Mouse (Mus musculus) limb, embryonic 14.5 days (tissue): ENCODE data around the gene Rorb. TPM values are rescaled to one million over a fixed set of nuclear protein-coding genes. Genes with fewer than 3 reads are reported as not detected.

Source experiments
- ATAC-seq: fragments of 200-750 bp; cut with Nextera tagmentation; 2 replicates; pipeline ENCODE4 v1.8.0; 2017; ENCODE audit warnings: low read depth, moderate number of reproducible peaks, moderate TSS enrichment; ENCODE audit not compliant: low FRiP score
- DNase-seq: peaks from one replicate; pipeline ENCODE4 v3.0.0-alpha.2; 2015; ENCODE audit warnings: low spot score
- H3K27ac ChIP-seq: fragments of 300-500 bp; sonication (generic); replicated peaks from 2 replicates; pipeline ENCODE4 v1.5.1; 2014; ENCODE audit warnings: low read depth, mild to moderate bottlenecking, low read length, moderate library complexity, mixed read lengths
- H3K27me3 ChIP-seq: fragments of 300-500 bp; sonication (generic); 2 replicates; pipeline ENCODE4 v1.6.1; 2014; ENCODE audit warnings: low read length, mixed read lengths; ENCODE audit not compliant: control insufficient read depth, insufficient read depth
- H3K36me3 ChIP-seq: fragments of 300-500 bp; sonication (generic); 2 replicates; pipeline ENCODE4 v1.6.1; 2014; ENCODE audit warnings: mild to moderate bottlenecking, low read length, moderate library complexity, mixed read lengths; ENCODE audit not compliant: control insufficient read depth, insufficient read depth
- H3K4me1 ChIP-seq: fragments of 300-500 bp; sonication (generic); 2 replicates; pipeline ENCODE4 v1.6.1; 2014; ENCODE audit warnings: antibody characterized with exemption, low read length, mixed read lengths; ENCODE audit not compliant: control insufficient read depth, insufficient read depth
- H3K4me2 ChIP-seq: fragments of 300-500 bp; sonication (generic); replicated peaks from 2 replicates; pipeline ENCODE4 v1.6.1; 2014; ENCODE audit warnings: low read depth, mild to moderate bottlenecking, low read length, moderate library complexity; ENCODE audit not compliant: severe bottlenecking
- H3K4me3 ChIP-seq: fragments of 300-500 bp; sonication (generic); replicated peaks from 2 replicates; pipeline ENCODE4 v1.5.1; 2014; ENCODE audit warnings: low read length
- H3K9ac ChIP-seq: fragments of 300-500 bp; sonication (generic); 2 replicates; pipeline ENCODE4 v1.6.1; 2014; ENCODE audit warnings: mild to moderate bottlenecking, low read depth, low read length, moderate library complexity; ENCODE audit not compliant: severe bottlenecking
- H3K9me3 ChIP-seq: fragments of 300-500 bp; sonication (generic); 2 replicates; pipeline ENCODE4 v1.6.1; 2016; ENCODE audit warnings: low read length; ENCODE audit not compliant: control insufficient read depth
- POLR2A ChIP-seq: fragments of 200-500 bp; IDR thresholded peaks from 2 replicates; pipeline ENCODE4 v1.8.0; 2012; ENCODE audit warnings: inconsistent platforms, mild to moderate bottlenecking, moderate library complexity, borderline replicate concordance; ENCODE audit not compliant: insufficient read depth, insufficient read length; ENCODE audit errors: extremely low read depth
- WGBS: fragments of 180-500 bp; shearing (Covaris S2); extraction: QIAGEN DNeasy Blood & Tissue Kit; methylation state at CpG from one replicate; pipeline ENCODE4 v1.1.7; 2014; 5-methylcytosine and 5-hydroxymethylcytosine counted together
- polyA plus RNA-seq, 2 experiments: library from polyadenylated mRNA; depleted of rRNA in 1 of 2; stranded (reverse) in 1 of 2; unstranded in 1 of 2; fragments of >200 nt; fragmentation: Nextera tagmentation in 1 of 2; extraction: Ambion mirVana in 1 of 2; gene quantifications; 2 replicates each; pipeline versions ENCODE4 v1.2.1 to v1.2.3; 2012 to 2014

Rorb gene
- polyA plus RNA-seq, 2 experiments, result 0.08 to 0.25 TPM

DNA sequence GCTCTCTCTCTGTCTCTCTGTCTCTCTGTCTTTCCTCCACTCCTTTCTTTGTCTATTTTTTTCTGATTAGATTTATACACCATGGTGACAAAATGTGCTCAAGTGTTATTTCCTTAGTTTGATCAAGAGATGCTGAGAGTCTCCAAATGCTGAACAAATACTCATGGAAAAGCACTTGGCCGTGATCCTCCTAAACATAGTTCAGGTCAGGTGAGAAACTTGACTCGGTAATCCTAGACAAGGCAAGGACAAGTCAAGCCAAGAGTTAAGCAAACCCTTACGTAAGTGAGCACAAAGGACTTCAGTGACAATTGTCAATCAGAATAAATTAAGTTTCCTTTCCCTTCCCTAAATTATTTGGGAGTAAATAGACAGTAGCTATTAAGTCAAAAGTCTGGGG, 158.2 kb downstream of the Rorb start:
- no peaks in the 10 kb centered on the region for H3K36me3 ChIP-seq
- no peak for TF ChIP-seq POLR2A
- no peaks in the 10 kb centered on the region for H3K4me1 ChIP-seq
- H3K27ac ChIP-seq, result no peak overlapping the region
- H3K9me3 ChIP-seq, result no peaks in the 10 kb centered on the region
- no peak for DNase-seq
- H3K27me3 ChIP-seq, result no peaks in the 10 kb centered on the region
- no peak for ATAC-seq
- H3K4me2 ChIP-seq, result no peak overlapping the region
- no peak overlapping the region for H3K9ac ChIP-seq
- H3K4me3 ChIP-seq, result no peak overlapping the region
- WGBS, result 89% methylated on average over 3 of the region's 3 CpGs

DNA sequence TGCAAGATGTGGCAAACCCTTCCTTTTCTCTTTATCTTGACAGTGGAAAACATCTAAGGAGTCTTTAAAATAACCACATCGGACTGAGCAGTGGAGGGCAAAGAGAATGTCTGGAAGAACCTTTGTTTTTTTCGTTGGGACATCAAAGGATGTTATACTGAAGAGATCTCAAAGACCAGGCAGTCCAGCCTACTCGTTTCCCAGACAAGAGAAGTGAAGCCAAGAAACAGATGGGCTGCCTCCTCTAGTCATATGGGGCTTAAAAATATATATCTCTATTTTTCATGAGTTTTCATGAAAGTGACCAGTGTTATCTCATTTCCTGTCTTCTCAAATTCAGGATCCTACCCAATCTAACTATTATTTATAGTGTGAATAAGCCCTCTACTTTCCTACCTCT, 163.8 kb downstream of the Rorb start:
- no peak overlapping the region for H3K9ac ChIP-seq
- H3K4me1 ChIP-seq, result no peaks in the 10 kb centered on the region
- no peak overlapping the region for H3K27ac ChIP-seq
- no peak for TF ChIP-seq POLR2A
- no peak for DNase-seq
- H3K4me3 ChIP-seq, result no peak overlapping the region
- H3K27me3 ChIP-seq, result no peaks in the 10 kb centered on the region
- no peaks in the 10 kb centered on the region for H3K9me3 ChIP-seq
- no peak for ATAC-seq
- WGBS, result 67% methylated on average over 3 of the region's 3 CpGs
- H3K4me2 ChIP-seq, result no peak overlapping the region
- no peaks in the 10 kb centered on the region for H3K36me3 ChIP-seq

DNA sequence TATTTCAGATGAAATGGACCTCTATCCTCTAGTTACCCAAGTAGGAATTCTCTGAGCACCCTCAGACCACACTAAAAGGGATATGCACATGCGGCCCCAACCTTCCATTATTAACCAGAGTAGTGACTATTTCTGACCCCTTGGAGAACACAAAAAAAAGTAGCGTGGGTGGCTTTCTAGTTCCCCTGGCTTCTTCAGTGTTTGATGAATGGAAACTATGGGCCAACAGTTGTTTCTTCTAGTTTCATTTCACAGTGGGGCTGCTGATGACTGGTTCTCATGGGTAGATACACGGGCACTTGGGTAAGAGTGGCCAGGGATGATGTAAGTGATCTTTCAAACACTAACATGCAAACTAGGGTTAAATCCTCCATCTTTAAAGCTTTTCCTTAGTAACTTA, 165.7 kb downstream of the Rorb start:
- H3K27me3 ChIP-seq, result no peaks in the 10 kb centered on the region
- no peak overlapping the region for H3K27ac ChIP-seq
- H3K4me1 ChIP-seq, result no peaks in the 10 kb centered on the region
- ATAC-seq (no peak), DNase-seq (no peak)
- no peak overlapping the region for H3K4me2 ChIP-seq
- TF ChIP-seq POLR2A, result no peak
- no peak overlapping the region for H3K9ac ChIP-seq
- H3K9me3 ChIP-seq, result no peaks in the 10 kb centered on the region
- WGBS, result 86% methylated on average over 3 of the region's 3 CpGs
- H3K36me3 ChIP-seq, result no peaks in the 10 kb centered on the region
- no peak overlapping the region for H3K4me3 ChIP-seq

DNA sequence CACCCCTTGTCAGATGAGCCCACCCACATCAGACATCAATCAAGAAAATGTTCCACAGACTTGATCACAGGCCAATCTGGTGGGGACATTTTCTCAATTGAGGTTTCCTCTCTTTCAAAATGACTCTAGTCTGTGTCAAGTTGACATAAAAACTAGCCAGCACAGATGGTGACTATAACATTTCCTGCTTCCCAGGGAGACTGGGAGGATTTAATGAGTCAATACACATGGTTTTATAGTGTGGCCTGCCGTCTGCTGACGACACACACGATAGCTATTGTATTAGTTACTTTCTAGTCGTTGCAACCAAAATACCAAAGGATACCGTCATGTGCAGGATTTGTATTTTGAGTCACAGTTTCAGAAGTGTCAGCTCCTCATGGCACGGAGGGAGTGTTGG, 169.6 kb downstream of the Rorb start:
- Histone ChIP-seq H3K4me3 (no peak overlapping the region), H3K4me1 (no peaks in the 10 kb centered on the region), H3K4me2 (no peak overlapping the region), H3K27me3 (no peaks in the 10 kb centered on the region), H3K9me3 (no peaks in the 10 kb centered on the region), H3K36me3 (no peaks in the 10 kb centered on the region), H3K27ac (no peak overlapping the region), H3K9ac (no peak overlapping the region)
- WGBS, result 52% methylated on average over 6 of the region's 6 CpGs
- no peak for TF ChIP-seq POLR2A
- no peak for DNase-seq
- ATAC-seq, result no peak

DNA sequence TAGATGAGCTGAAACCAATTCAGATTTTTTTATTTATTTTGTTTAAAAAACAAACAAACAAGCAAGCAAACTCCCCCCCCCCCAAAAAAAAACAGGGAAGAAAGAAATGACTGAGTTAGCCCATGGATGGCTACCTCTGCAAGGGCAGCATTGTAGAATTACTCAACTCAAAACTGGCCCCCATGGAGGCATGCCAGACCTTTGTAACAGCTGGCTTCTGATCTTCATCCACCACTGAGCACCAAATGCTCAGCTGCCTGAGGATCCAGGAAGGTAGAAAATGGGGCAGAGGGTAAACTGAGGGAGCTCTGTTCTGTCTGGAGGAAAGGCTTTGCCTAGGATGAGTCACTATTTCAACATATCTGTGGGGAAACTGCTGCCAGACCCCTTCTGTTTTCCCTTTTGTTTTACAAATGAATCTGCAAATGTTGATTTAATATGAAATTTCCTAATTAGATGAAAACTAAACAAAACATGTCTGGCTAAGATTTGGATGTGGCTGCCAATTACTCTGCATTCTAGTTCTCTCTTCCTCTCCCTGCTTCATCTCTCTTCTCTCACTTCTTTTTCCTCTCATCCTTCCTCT, 199.1 kb downstream of the Rorb start:
- no peak for TF ChIP-seq POLR2A
- H3K4me2 ChIP-seq, result no peak overlapping the region
- H3K9ac ChIP-seq, result no peak overlapping the region
- H3K36me3 ChIP-seq, result no peaks in the 10 kb centered on the region
- H3K27ac ChIP-seq, result no peak overlapping the region
- no peaks in the 10 kb centered on the region for H3K27me3 ChIP-seq
- DNase-seq (no peak), ATAC-seq (no peak)
- no peaks in the 10 kb centered on the region for H3K9me3 ChIP-seq
- no peaks in the 10 kb centered on the region for H3K4me1 ChIP-seq
- H3K4me3 ChIP-seq, result no peak overlapping the region

DNA sequence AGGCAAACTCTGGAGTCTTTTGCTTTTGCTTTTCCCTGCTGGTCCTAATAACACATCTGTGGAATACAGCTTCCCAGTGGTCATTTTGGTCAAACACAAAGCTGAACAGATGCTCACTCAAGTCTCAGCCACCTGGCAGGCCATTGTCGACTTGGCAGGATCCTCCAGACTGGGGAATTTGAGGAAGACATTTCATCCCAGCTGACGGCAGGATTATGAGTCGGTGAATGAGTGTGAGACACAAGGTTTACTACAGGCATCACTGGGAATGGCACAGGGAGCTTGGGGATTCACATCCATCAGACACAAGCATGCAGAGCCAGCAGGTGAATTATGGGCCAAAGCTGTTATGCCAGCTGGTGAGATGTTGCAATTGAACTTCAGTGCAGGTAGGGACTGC, 201.4 kb downstream of the Rorb start:
- Histone ChIP-seq H3K36me3 (no peaks in the 10 kb centered on the region), H3K4me3 (no peak overlapping the region), H3K27me3 (no peaks in the 10 kb centered on the region), H3K9ac (no peak overlapping the region), H3K4me2 (no peak overlapping the region), H3K4me1 (no peaks in the 10 kb centered on the region), H3K9me3 (no peaks in the 10 kb centered on the region), H3K27ac (no peak overlapping the region)
- ATAC-seq, result no peak
- no peak for DNase-seq
- TF ChIP-seq POLR2A, result no peak
- 83% methylated on average over 3 of the region's 3 CpGs for WGBS
